Mouse (Mus musculus) ES-E14 (cell line): Measurements from ENCODE around the gene Tex47.

Experiments
- CHD2 ChIP-seq: IDR thresholded peaks from 2 replicates; pipeline ENCODE4 v1.6.1; 2014; ENCODE audit warnings: mild to moderate bottlenecking, low read depth, low read length, inconsistent platforms
- MAFK ChIP-seq: IDR thresholded peaks from 2 replicates; pipeline ENCODE4 v1.6.1; 2014; ENCODE audit warnings: mild to moderate bottlenecking, low read depth, low read length, inconsistent platforms; ENCODE audit not compliant: insufficient read depth
- ZC3H11A ChIP-seq: IDR thresholded peaks from 2 replicates; pipeline ENCODE4 v1.6.1; 2012; ENCODE audit warnings: low read depth, mild to moderate bottlenecking, inconsistent platforms, low read length, borderline replicate concordance

DNA sequence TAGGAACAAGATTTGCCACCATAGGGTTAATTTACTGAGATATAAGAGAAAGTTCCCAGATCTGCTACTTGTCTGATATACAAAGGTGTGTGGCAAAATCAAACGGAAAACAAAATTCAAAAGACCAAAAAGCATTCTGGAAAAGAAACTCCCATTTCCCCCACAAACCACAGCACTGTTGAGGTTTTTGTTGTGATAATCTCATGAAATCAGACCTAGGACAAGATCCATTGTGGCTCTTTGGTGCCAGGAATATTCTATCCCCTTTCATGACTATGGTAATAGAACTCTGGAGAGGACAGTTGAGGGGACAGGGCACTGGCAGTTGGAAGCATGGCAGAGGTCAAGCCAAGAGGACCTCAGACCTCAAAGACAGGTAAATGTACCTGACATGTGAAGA lies at the start of gene Tex47:
- TF ChIP-seq MAFK, result no peak
- no peak for TF ChIP-seq ZC3H11A
- no peak for TF ChIP-seq CHD2
